Mouse (Mus musculus) forebrain, postnatal 0 days (tissue): ENCODE results near the gene Timm13. TPM values are rescaled to one million over a fixed set of nuclear protein-coding genes. Genes with fewer than 3 reads are reported as not detected.

Source experiments
- ATAC-seq: fragments of 200-750 bp; cut with Nextera tagmentation; 2 replicates; pipeline ENCODE4 v1.8.0; 2017; ENCODE audit warnings: mild to moderate bottlenecking, moderate library complexity
- DNase-seq: peaks from one replicate; pipeline ENCODE4 v3.0.0-alpha.2; 2015
- H3K27ac ChIP-seq: fragments of 300-500 bp; sonication (generic); 2 replicates; pipeline ENCODE4 v1.5.1; 2014; ENCODE audit warnings: low read depth, mild to moderate bottlenecking, antibody characterized with exemption, low read length, moderate library complexity, mixed read lengths
- H3K27me3 ChIP-seq: fragments of 300-500 bp; sonication (generic); 2 replicates; pipeline ENCODE4 v1.6.1; 2014; ENCODE audit warnings: mild to moderate bottlenecking, low read length, mixed read lengths; ENCODE audit not compliant: insufficient read depth
- H3K36me3 ChIP-seq: fragments of 300-500 bp; sonication (generic); 2 replicates; pipeline ENCODE4 v1.6.1; 2014; ENCODE audit warnings: mild to moderate bottlenecking, moderate library complexity; ENCODE audit not compliant: insufficient read depth
- H3K4me1 ChIP-seq: fragments of 300-500 bp; sonication (generic); 2 replicates; pipeline ENCODE4 v1.6.1; 2014; ENCODE audit warnings: antibody characterized with exemption; ENCODE audit not compliant: insufficient read depth
- H3K4me2 ChIP-seq: fragments of 300-500 bp; sonication (generic); 2 replicates; pipeline ENCODE4 v1.6.1; 2014; ENCODE audit warnings: low read depth, mild to moderate bottlenecking, moderate library complexity
- H3K4me3 ChIP-seq: fragments of 300-500 bp; sonication (generic); 2 replicates; pipeline ENCODE4 v1.5.1; 2014; ENCODE audit warnings: low read depth, low read length, mixed read lengths
- H3K9ac ChIP-seq: fragments of 300-500 bp; sonication (generic); 2 replicates; pipeline ENCODE4 v1.6.1; 2014; ENCODE audit warnings: mild to moderate bottlenecking
- H3K9me3 ChIP-seq: fragments of 300-500 bp; sonication (generic); 2 replicates; pipeline ENCODE4 v1.6.1; 2016; ENCODE audit warnings: low read length
- CTCF ChIP-seq: sonication (generic); IDR thresholded peaks from 2 replicates; pipeline ENCODE4 v1.5.1; 2016; ENCODE audit warnings: antibody characterized with exemption, control low read depth, low read depth
- WGBS: fragments of 180-500 bp; shearing (Covaris S2); extraction: QIAGEN DNeasy Blood & Tissue Kit; methylation state at CpG from one replicate; pipeline ENCODE4 v1.1.7; 2014; 5-methylcytosine and 5-hydroxymethylcytosine counted together
- polyA plus RNA-seq: library from polyadenylated mRNA; unstranded; fragments of >200 nt; fragmentation: Nextera tagmentation; extraction: Ambion mirVana; gene quantifications from 2 replicates; pipeline ENCODE4 v1.2.1, GENCODE M21; 2015
- total RNA-seq: library from RNA; depleted of rRNA; stranded (reverse); fragments of >200 nt; gene quantifications from 2 replicates; pipeline ENCODE4 v1.2.3, GENCODE M21; 2014; rRNA removed

The Timm13 gene
- total and polyA plus RNA-seq, 2 experiments from 2014 or later, result 214 to 381 TPM

- Histone ChIP-seq H3K27me3 (no peaks in the 10 kb centered on the region), H3K4me2 (no peak overlapping the region), H3K36me3 (peaks cover 24% of the 10 kb centered on the region), H3K27ac (no peak overlapping the region), H3K4me3 (no peak overlapping the region), H3K9me3 (no peaks in the 10 kb centered on the region), H3K9ac (no peak overlapping the region), H3K4me1 (peaks cover 19% of the 10 kb centered on the region)
- TF ChIP-seq CTCF, result no peak
- 87% methylated on average over 7 of the region's 7 CpGs for WGBS
- ATAC-seq (no peak), DNase-seq (no peak)
These were observed 42.3 kb downstream of the Timm13 start for GRCm38 (mm10) chr10:80858350-80858935.

- ATAC-seq (no peak), DNase-seq (no peak)
- no peaks in the 10 kb centered on the region for H3K9me3 ChIP-seq
- no peak overlapping the region; the same call in 1 of the 2 replicates for H3K9ac ChIP-seq
- no peak overlapping the region for H3K27ac ChIP-seq
- H3K36me3 ChIP-seq, result peaks cover 25% of the 10 kb centered on the region
- no peak for TF ChIP-seq CTCF
- H3K4me3 ChIP-seq, result no peak overlapping the region
- H3K4me1 ChIP-seq, result peaks cover 19% of the 10 kb centered on the region
- no peak overlapping the region for H3K4me2 ChIP-seq
- 58% methylated on average over 3 of the region's 3 CpGs for WGBS
- H3K27me3 ChIP-seq, result no peaks in the 10 kb centered on the region
These were observed 42.9 kb downstream of the Timm13 start for GRCm38 (mm10) chr10:80857848-80858247.

- Histone ChIP-seq H3K27me3 (no peaks in the 10 kb centered on the region), H3K36me3 (peaks cover 22% of the 10 kb centered on the region), H3K9me3 (no peaks in the 10 kb centered on the region), H3K4me3 (no peak overlapping the region), H3K4me2 (no peak overlapping the region), H3K27ac (no peak overlapping the region), H3K4me1 (peaks cover 19% of the 10 kb centered on the region), H3K9ac (peak overlapping the region; percentile 28; the same call in 1 of the 2 replicates)
- WGBS, result 38% methylated on average over 8 of the region's 8 CpGs
- peak; percentile 24 for ATAC-seq
- DNase-seq, result no peak
- TF ChIP-seq CTCF, result no peak
These were observed 43.4 kb downstream of the Timm13 start for GRCm38 (mm10) chr10:80857386-80857785.

GRCm38 (mm10) chr10:80856908-80857307, 43.9 kb downstream of the Timm13 start:
- Histone ChIP-seq H3K36me3 (peaks cover 21% of the 10 kb centered on the region), H3K9me3 (no peaks in the 10 kb centered on the region), H3K4me3 (no peak overlapping the region), H3K4me1 (peaks cover 19% of the 10 kb centered on the region), H3K9ac (peak overlapping the region; percentile 28; the same call in 1 of the 2 replicates), H3K27ac (no peak overlapping the region), H3K27me3 (no peaks in the 10 kb centered on the region), H3K4me2 (no peak overlapping the region)
- 76% methylated on average over 5 of the region's 5 CpGs for WGBS
- no peak for ATAC-seq
- no peak for TF ChIP-seq CTCF
- DNase-seq, result no peak

GRCm38 (mm10) chr10:80856267-80856666, 44.5 kb downstream of the Timm13 start:
- 62% methylated on average over 3 of the region's 3 CpGs for WGBS

GRCm38 (mm10) chr10:80855749-80856073, 45.1 kb downstream of the Timm13 start:
- Histone ChIP-seq H3K27me3 (no peaks in the 10 kb centered on the region), H3K4me1 (peaks cover 19% of the 10 kb centered on the region), H3K4me3 (peak overlapping the region; percentile 73), H3K9ac (peak overlapping the region; percentile 85), H3K4me2 (peak overlapping the region; percentile 100), H3K36me3 (peaks cover 22% of the 10 kb centered on the region), H3K27ac (no peak overlapping the region), H3K9me3 (no peaks in the 10 kb centered on the region)
- TF ChIP-seq CTCF, result no peak
- ATAC-seq (no peak), DNase-seq (no peak)
- 16% methylated on average over 11 of the region's 11 CpGs for WGBS

More at GRCm38 (mm10) chr10:80856267-80856666, 44.5 kb downstream of the Timm13 start:
- H3K27me3 ChIP-seq, result no peaks in the 10 kb centered on the region
- H3K4me1 ChIP-seq, result peaks cover 19% of the 10 kb centered on the region
- ATAC-seq (peak; percentile 34), DNase-seq (peak; percentile 24)
- peak overlapping the region; percentile 85; the same call in 1 of the 2 replicates for H3K9ac ChIP-seq
- no peak overlapping the region for H3K27ac ChIP-seq
- H3K4me3 ChIP-seq, result 0 out of 2 replicates have a peak overlapping the region, but pooled peaks have one; percentile 73
- peak overlapping the region; percentile 100 for H3K4me2 ChIP-seq
- peaks cover 20% of the 10 kb centered on the region for H3K36me3 ChIP-seq
- peak; percentile 48 for TF ChIP-seq CTCF
- no peaks in the 10 kb centered on the region for H3K9me3 ChIP-seq

GRCm38 (mm10) chr10:80854913-80855748, 45.6 kb downstream of the Timm13 start, which contains the start of the genes Lsm7 and Sppl2b:
Lsm7 (minus strand) TSS chr10:80855209.
Sppl2b (plus strand) TSS chr10:80855275.
- Histone ChIP-seq H3K27ac (peak within 1 kb of the TSS; percentile 92), H3K27me3 (no peaks in the 10 kb centered on the region), H3K9ac (peak within 1 kb of the TSS; percentile 85), H3K4me2 (peak within 1 kb of the TSS; percentile 100), H3K4me1 (peaks cover 19% of the 10 kb centered on the region), H3K4me3 (peak within 1 kb of the TSS; percentile 73), H3K36me3 (peaks cover 26% of the 10 kb centered on the region), H3K9me3 (no peaks in the 10 kb centered on the region)
- WGBS, result 2% methylated on average over 81 of the region's 81 CpGs
- peak; percentile 99 for DNase-seq
- TF ChIP-seq CTCF, result no peak
- peak; percentile 91 for ATAC-seq

Other genes starting within 250 kb of the Timm13 start
- 105 and 131 TPM in 2 replicates for gene Btbd2, start 243.9 kb downstream of the Timm13 start, total RNA-seq
- 70.4 and 77.6 TPM in 2 replicates for gene Btbd2, start 243.9 kb downstream of the Timm13 start, polyA plus RNA-seq
- gene Mknk2, start 222.9 kb downstream of the Timm13 start, total RNA-seq, result 55.2 and 69.8 TPM in 2 replicates
- gene Mknk2, start 222.9 kb downstream of the Timm13 start, polyA plus RNA-seq, result 42.4 and 43.6 TPM in 2 replicates
- 54.1 and 57.8 TPM in 2 replicates for gene Mob3a, start 199.0 kb downstream of the Timm13 start, total RNA-seq
- gene Mob3a, start 199.0 kb downstream of the Timm13 start, polyA plus RNA-seq, result 38.9 and 45.9 TPM in 2 replicates
- gene Izumo4, start 198.8 kb downstream of the Timm13 start, total RNA-seq, result 37.9 and 39.5 TPM in 2 replicates
- gene Izumo4, start 198.8 kb downstream of the Timm13 start, polyA plus RNA-seq, result 34.4 and 36.7 TPM in 2 replicates
- 137 and 176 TPM in 2 replicates for gene Ap3d1, start 158.7 kb downstream of the Timm13 start, total RNA-seq
- 63.8 and 87.7 TPM in 2 replicates for gene Ap3d1, start 158.7 kb downstream of the Timm13 start, polyA plus RNA-seq
- 15.9 and 21.7 TPM in 2 replicates for gene Dot1l, start 145.8 kb downstream of the Timm13 start, total RNA-seq
- gene Dot1l, start 145.8 kb downstream of the Timm13 start, polyA plus RNA-seq, result 5.7 and 8.5 TPM in 2 replicates
- 20.4 and 20.6 TPM in 2 replicates for gene Sf3a2, start 102.8 kb downstream of the Timm13 start, total RNA-seq
- gene Sf3a2, start 102.8 kb downstream of the Timm13 start, polyA plus RNA-seq, result 66.4 and 73.7 TPM in 2 replicates
- gene Plekhj1, start 102.3 kb downstream of the Timm13 start, total RNA-seq, result 81.1 and 89.0 TPM in 2 replicates
- 96.8 and 107 TPM in 2 replicates for gene Plekhj1, start 102.3 kb downstream of the Timm13 start, polyA plus RNA-seq
- gene Amh, start 95.7 kb downstream of the Timm13 start, total RNA-seq, result 0.62 and 0.69 TPM in 2 replicates
- gene Amh, start 95.7 kb downstream of the Timm13 start, polyA plus RNA-seq, result not detected in 2 replicates
- 0.38 TPM in 1 of 2 replicates, not detected in the other for gene Jsrp1, start 87.5 kb downstream of the Timm13 start, total RNA-seq
- 0.70 and 0.76 TPM in 2 replicates for gene Jsrp1, start 87.5 kb downstream of the Timm13 start, polyA plus RNA-seq
- 1,019 and 1,040 TPM in 2 replicates for gene Oaz1, start 74.3 kb downstream of the Timm13 start, total RNA-seq
- gene Oaz1, start 74.3 kb downstream of the Timm13 start, polyA plus RNA-seq, result 1,146 and 1,244 TPM in 2 replicates
- 23.3 and 23.7 TPM in 2 replicates for gene Lingo3, start 56.9 kb downstream of the Timm13 start, total RNA-seq
- gene Lingo3, start 56.9 kb downstream of the Timm13 start, polyA plus RNA-seq, result 18.5 and 20.3 TPM in 2 replicates
- gene Lsm7, start 45.8 kb downstream of the Timm13 start, total RNA-seq, result 158 and 292 TPM in 2 replicates
- 306 and 392 TPM in 2 replicates for gene Lsm7, start 45.8 kb downstream of the Timm13 start, polyA plus RNA-seq
- 79.2 and 90.3 TPM in 2 replicates for gene Sppl2b, start 45.7 kb downstream of the Timm13 start, total RNA-seq
- 64.6 and 74.4 TPM in 2 replicates for gene Sppl2b, start 45.7 kb downstream of the Timm13 start, polyA plus RNA-seq
- gene Tmprss9, start 29.1 kb downstream of the Timm13 start, total RNA-seq, result 0.08 and 0.33 TPM in 2 replicates
- gene Tmprss9, start 29.1 kb downstream of the Timm13 start, polyA plus RNA-seq, result 0.18 and 0.22 TPM in 2 replicates
- gene Lmnb2, start 17.3 kb upstream of the Timm13 start, total RNA-seq, result 46.1 and 46.5 TPM in 2 replicates
- 22.1 and 24.5 TPM in 2 replicates for gene Lmnb2, start 17.3 kb upstream of the Timm13 start, polyA plus RNA-seq
- 5.0 and 5.8 TPM in 2 replicates for gene Gadd45b, start 29.1 kb upstream of the Timm13 start, total RNA-seq
- gene Gadd45b, start 29.1 kb upstream of the Timm13 start, polyA plus RNA-seq, result 6.5 and 7.7 TPM in 2 replicates
- 64.5 and 91.4 TPM in 2 replicates for gene Gng7, start 114.0 kb upstream of the Timm13 start, total RNA-seq
- gene Gng7, start 114.0 kb upstream of the Timm13 start, polyA plus RNA-seq, result 76.2 and 85.7 TPM in 2 replicates
- gene Diras1, start 124.7 kb upstream of the Timm13 start, total RNA-seq, result 65.4 and 76.0 TPM in 2 replicates
- 66.1 and 70.2 TPM in 2 replicates for gene Diras1, start 124.7 kb upstream of the Timm13 start, polyA plus RNA-seq
- 82.1 and 104 TPM in 2 replicates for gene Slc39a3, start 136.5 kb upstream of the Timm13 start, total RNA-seq
- 43.5 and 45.2 TPM in 2 replicates for gene Slc39a3, start 136.5 kb upstream of the Timm13 start, polyA plus RNA-seq
- gene Sgta, start 159.2 kb upstream of the Timm13 start, total RNA-seq, result 176 and 215 TPM in 2 replicates
- 326 and 360 TPM in 2 replicates for gene Sgta, start 159.2 kb upstream of the Timm13 start, polyA plus RNA-seq
- 69.0 and 74.6 TPM in 2 replicates for gene Thop1, start 169.1 kb upstream of the Timm13 start, total RNA-seq
- gene Thop1, start 169.1 kb upstream of the Timm13 start, polyA plus RNA-seq, result 45.9 and 52.5 TPM in 2 replicates
- gene Creb3l3, start 197.9 kb upstream of the Timm13 start, total RNA-seq, result 0.38 and 0.43 TPM in 2 replicates
- 0.29 and 0.40 TPM in 2 replicates for gene Creb3l3, start 197.9 kb upstream of the Timm13 start, polyA plus RNA-seq
- gene Map2k2, start 204.9 kb upstream of the Timm13 start, total RNA-seq, result 194 and 215 TPM in 2 replicates
- 167 and 194 TPM in 2 replicates for gene Map2k2, start 204.9 kb upstream of the Timm13 start, polyA plus RNA-seq
- gene Zbtb7a, start 234.3 kb upstream of the Timm13 start, total RNA-seq, result 21.6 and 27.2 TPM in 2 replicates
- 12.4 and 15.7 TPM in 2 replicates for gene Zbtb7a, start 234.3 kb upstream of the Timm13 start, polyA plus RNA-seq